Mouse (Mus musculus) telencephalon, adult 2 months (tissue): ENCODE data around the gene Grip1.

Source experiments
- DNase-seq: peaks from one replicate; pipeline ENCODE4 v3.0.0-alpha.2; 2011; ENCODE audit warnings: low read depth, low spot score

Grip1 gene

GRCm38 (mm10) chr10:119752361-119752798, 298.8 kb downstream of the Grip1 start:
- DNase-seq: no peak

GRCm38 (mm10) chr10:119756271-119756670, 302.6 kb downstream of the Grip1 start:
- no peak for DNase-seq

GRCm38 (mm10) chr10:119757219-119757618, 303.6 kb downstream of the Grip1 start:
- no peak for DNase-seq

GRCm38 (mm10) chr10:119761451-119762367, 308.1 kb downstream of the Grip1 start:
- DNase-seq: no peak

- DNase-seq: no peak
Observed at GRCm38 (mm10) chr10:119778871-119779270, 325.2 kb downstream of the Grip1 start.

- DNase-seq: no peak
Observed at GRCm38 (mm10) chr10:119779657-119780056, 326.0 kb downstream of the Grip1 start.

- DNase-seq: no peak
Observed at GRCm38 (mm10) chr10:119790507-119790906, 336.9 kb downstream of the Grip1 start.

- no peak for DNase-seq
Observed at GRCm38 (mm10) chr10:119802421-119802820, 348.8 kb downstream of the Grip1 start.

GRCm38 (mm10) chr10:119803633-119804422, 350.2 kb downstream of the Grip1 start:
- DNase-seq: peak; percentile 60

- no peak for DNase-seq
Observed at GRCm38 (mm10) chr10:119804423-119804814, 350.8 kb downstream of the Grip1 start.

GRCm38 (mm10) chr10:119805082-119805481, 351.5 kb downstream of the Grip1 start:
- DNase-seq: no peak

- no peak for DNase-seq
Observed at GRCm38 (mm10) chr10:119806151-119806550, 352.5 kb downstream of the Grip1 start.

GRCm38 (mm10) chr10:119808384-119808783, 354.8 kb downstream of the Grip1 start:
- DNase-seq: no peak

GRCm38 (mm10) chr10:119814087-119814486, 360.5 kb downstream of the Grip1 start:
- DNase-seq: peak; percentile 60

GRCm38 (mm10) chr10:119816001-119816400, 362.4 kb downstream of the Grip1 start:
- no peak for DNase-seq

GRCm38 (mm10) chr10:119818381-119818780, 364.8 kb downstream of the Grip1 start:
- DNase-seq: peak; percentile 34

- DNase-seq: peak; percentile 35
Observed at GRCm38 (mm10) chr10:119819102-119819681, 365.6 kb downstream of the Grip1 start.

- DNase-seq: peak; percentile 41
Observed at GRCm38 (mm10) chr10:119819740-119820139, 366.1 kb downstream of the Grip1 start.

GRCm38 (mm10) chr10:119820428-119820827, 366.8 kb downstream of the Grip1 start:
- DNase-seq: no peak

- no peak for DNase-seq
Observed at GRCm38 (mm10) chr10:119823691-119824090, 370.1 kb downstream of the Grip1 start.

GRCm38 (mm10) chr10:119824521-119824920, 370.9 kb downstream of the Grip1 start:
- no peak for DNase-seq

- no peak for DNase-seq
Observed at GRCm38 (mm10) chr10:119830388-119830956, 376.8 kb downstream of the Grip1 start.
